Mouse (Mus musculus): ENCODE results near the gene Tex44. TPM values are rescaled to one million over a fixed set of nuclear protein-coding genes. Genes with fewer than 3 reads are reported as not detected.

Gene Tex44
- polyA plus RNA-seq, 1 experiment: not detected

- TF ChIP-seq TAL1 (IDR thresholded peaks at IDR 0.05; ENCODE audit: low read length) (no peak), GATA1 (IDR thresholded peaks at IDR 0.05; ENCODE audit: low read length) (no peak)
- Histone ChIP-seq H3K9me3 (ENCODE audit: control insufficient read depth, low read length) (no peaks in the 10 kb centered on the region), H3K4me3 (replicated peaks) (no peak overlapping the region), H3K36me3 (ENCODE audit: control insufficient read depth) (no peaks in the 10 kb centered on the region), H3K27me3 (ENCODE audit: control insufficient read depth) (no peaks in the 10 kb centered on the region), H3K4me1 (ENCODE audit: control insufficient read depth) (no peaks in the 10 kb centered on the region)
These were observed 28.5 kb upstream of the Tex44 start for GRCm38 (mm10) chr1:86397621-86398020.

GRCm38 (mm10) chr1:86398222-86398621 lies 27.9 kb upstream of the Tex44 start:
- Histone ChIP-seq H3K36me3 (ENCODE audit: control insufficient read depth) (no peaks in the 10 kb centered on the region), H3K27me3 (ENCODE audit: control insufficient read depth) (no peaks in the 10 kb centered on the region), H3K9me3 (ENCODE audit: control insufficient read depth, low read length) (no peaks in the 10 kb centered on the region), H3K4me3 (replicated peaks) (no peak overlapping the region), H3K4me1 (ENCODE audit: control insufficient read depth) (no peaks in the 10 kb centered on the region)
- TF ChIP-seq TAL1 (IDR thresholded peaks at IDR 0.05; ENCODE audit: low read length) (no peak), GATA1 (IDR thresholded peaks at IDR 0.05; ENCODE audit: low read length) (no peak)

- H3K4me3 ChIP-seq (replicated peaks): no peak overlapping the region
- H3K9me3 ChIP-seq (ENCODE audit: control insufficient read depth, low read length): no peaks in the 10 kb centered on the region
- no peak for TF ChIP-seq GATA1 (IDR thresholded peaks at IDR 0.05; ENCODE audit: low read length)
- TF ChIP-seq TAL1 (IDR thresholded peaks at IDR 0.05; ENCODE audit: low read length): no peak
- H3K27me3 ChIP-seq (ENCODE audit: control insufficient read depth): no peaks in the 10 kb centered on the region
- no peaks in the 10 kb centered on the region for H3K4me1 ChIP-seq (ENCODE audit: control insufficient read depth)
- no peaks in the 10 kb centered on the region for H3K36me3 ChIP-seq (ENCODE audit: control insufficient read depth)
These were observed 26.8 kb upstream of the Tex44 start for GRCm38 (mm10) chr1:86399322-86399721.

- no peak for TF ChIP-seq TAL1 (IDR thresholded peaks at IDR 0.05; ENCODE audit: low read length)
- no peak for TF ChIP-seq GATA1 (IDR thresholded peaks at IDR 0.05; ENCODE audit: low read length)
- Histone ChIP-seq H3K4me3 (replicated peaks) (no peak overlapping the region), H3K4me1 (ENCODE audit: control insufficient read depth) (no peaks in the 10 kb centered on the region)
These were observed 25.9 kb upstream of the Tex44 start for GRCm38 (mm10) chr1:86400096-86400754.

GRCm38 (mm10) chr1:86404834-86405233 lies 21.3 kb upstream of the Tex44 start:
- no peak for TF ChIP-seq TAL1 (IDR thresholded peaks at IDR 0.05; ENCODE audit: low read length)
- no peak for TF ChIP-seq GATA1 (IDR thresholded peaks at IDR 0.05; ENCODE audit: low read length)
- Histone ChIP-seq H3K4me3 (replicated peaks) (no peak overlapping the region), H3K9me3 (ENCODE audit: control insufficient read depth, low read length) (peaks cover 3% of the 10 kb centered on the region; the same call in 1 of the 2 replicates), H3K4me1 (ENCODE audit: control insufficient read depth) (no peaks in the 10 kb centered on the region), H3K36me3 (ENCODE audit: control insufficient read depth) (no peaks in the 10 kb centered on the region), H3K27me3 (ENCODE audit: control insufficient read depth) (no peaks in the 10 kb centered on the region)

More at GRCm38 (mm10) chr1:86400096-86400754, 25.9 kb upstream of the Tex44 start:
- Histone ChIP-seq H3K36me3 (ENCODE audit: control insufficient read depth) (no peaks in the 10 kb centered on the region), H3K9me3 (ENCODE audit: control insufficient read depth, low read length) (peaks cover 3% of the 10 kb centered on the region; the same call in 1 of the 2 replicates), H3K27me3 (ENCODE audit: control insufficient read depth) (no peaks in the 10 kb centered on the region)

GRCm38 (mm10) chr1:86406313-86406712 lies 19.8 kb upstream of the Tex44 start:
- TF ChIP-seq TAL1 (IDR thresholded peaks at IDR 0.05; ENCODE audit: low read length) (no peak), GATA1 (IDR thresholded peaks at IDR 0.05; ENCODE audit: low read length) (no peak)
- Histone ChIP-seq H3K4me3 (replicated peaks) (no peak overlapping the region), H3K4me1 (ENCODE audit: control insufficient read depth) (no peaks in the 10 kb centered on the region)

GRCm38 (mm10) chr1:86406914-86407313 lies 19.2 kb upstream of the Tex44 start:
- H3K36me3 ChIP-seq (ENCODE audit: control insufficient read depth): no peaks in the 10 kb centered on the region
- H3K27me3 ChIP-seq (ENCODE audit: control insufficient read depth): no peaks in the 10 kb centered on the region
- peaks cover 3% of the 10 kb centered on the region; the same call in 1 of the 2 replicates for H3K9me3 ChIP-seq (ENCODE audit: control insufficient read depth, low read length)
- H3K4me3 ChIP-seq (replicated peaks): no peak overlapping the region
- TF ChIP-seq GATA1 (IDR thresholded peaks at IDR 0.05; ENCODE audit: low read length) (no peak), TAL1 (IDR thresholded peaks at IDR 0.05; ENCODE audit: low read length) (no peak)
- H3K4me1 ChIP-seq (ENCODE audit: control insufficient read depth): no peaks in the 10 kb centered on the region

More at GRCm38 (mm10) chr1:86406313-86406712, 19.8 kb upstream of the Tex44 start:
- no peaks in the 10 kb centered on the region for H3K36me3 ChIP-seq (ENCODE audit: control insufficient read depth)
- H3K9me3 ChIP-seq (ENCODE audit: control insufficient read depth, low read length): peaks cover 3% of the 10 kb centered on the region; the same call in 1 of the 2 replicates
- no peaks in the 10 kb centered on the region for H3K27me3 ChIP-seq (ENCODE audit: control insufficient read depth)

- Histone ChIP-seq H3K36me3 (ENCODE audit: control insufficient read depth) (no peaks in the 10 kb centered on the region), H3K27me3 (ENCODE audit: control insufficient read depth) (no peaks in the 10 kb centered on the region), H3K4me3 (replicated peaks) (no peak overlapping the region), H3K9me3 (ENCODE audit: control insufficient read depth, low read length) (peaks cover 3% of the 10 kb centered on the region; the same call in 1 of the 2 replicates), H3K4me1 (ENCODE audit: control insufficient read depth) (no peaks in the 10 kb centered on the region)
- TF ChIP-seq GATA1 (IDR thresholded peaks at IDR 0.05; ENCODE audit: low read length): no peak
- no peak for TF ChIP-seq TAL1 (IDR thresholded peaks at IDR 0.05; ENCODE audit: low read length)
These were observed 17.6 kb upstream of the Tex44 start for GRCm38 (mm10) chr1:86408515-86408914.

- H3K9me3 ChIP-seq (ENCODE audit: control insufficient read depth, low read length): peaks cover 3% of the 10 kb centered on the region; the same call in 1 of the 2 replicates
- H3K36me3 ChIP-seq (ENCODE audit: control insufficient read depth): no peaks in the 10 kb centered on the region
- no peaks in the 10 kb centered on the region for H3K27me3 ChIP-seq (ENCODE audit: control insufficient read depth)
- no peak for TF ChIP-seq GATA1 (IDR thresholded peaks at IDR 0.05; ENCODE audit: low read length)
- no peak for TF ChIP-seq TAL1 (IDR thresholded peaks at IDR 0.05; ENCODE audit: low read length)
- H3K4me3 ChIP-seq (replicated peaks): no peak overlapping the region
- H3K4me1 ChIP-seq (ENCODE audit: control insufficient read depth): no peaks in the 10 kb centered on the region
These were observed 16.7 kb upstream of the Tex44 start for GRCm38 (mm10) chr1:86409476-86409875.

Measured in erythroblast, embryonic 14.5 days (primary cell).